Mouse (Mus musculus) limb, embryonic 14.5 days (tissue): ENCODE data around the gene Miga1. TPM values are rescaled to one million over a fixed set of nuclear protein-coding genes. Genes with fewer than 3 reads are reported as not detected.
A peak's percentile ranks its signal among the peaks of the same experiment; 100 is the strongest.

Experiments
- ATAC-seq: fragments of 200-750 bp; cut with Nextera tagmentation; 2 replicates; pipeline ENCODE4 v1.8.0; 2017; ENCODE audit warnings: low read depth, moderate number of reproducible peaks, moderate TSS enrichment; ENCODE audit not compliant: low FRiP score
- DNase-seq: peaks from one replicate; pipeline ENCODE4 v3.0.0-alpha.2; 2015; ENCODE audit warnings: low spot score
- H3K27ac ChIP-seq: fragments of 300-500 bp; sonication (generic); replicated peaks from 2 replicates; pipeline ENCODE4 v1.5.1; 2014; ENCODE audit warnings: low read depth, mild to moderate bottlenecking, low read length, moderate library complexity, mixed read lengths
- H3K27me3 ChIP-seq: fragments of 300-500 bp; sonication (generic); 2 replicates; pipeline ENCODE4 v1.6.1; 2014; ENCODE audit warnings: low read length, mixed read lengths; ENCODE audit not compliant: control insufficient read depth, insufficient read depth
- H3K36me3 ChIP-seq: fragments of 300-500 bp; sonication (generic); 2 replicates; pipeline ENCODE4 v1.6.1; 2014; ENCODE audit warnings: mild to moderate bottlenecking, low read length, moderate library complexity, mixed read lengths; ENCODE audit not compliant: control insufficient read depth, insufficient read depth
- H3K4me1 ChIP-seq: fragments of 300-500 bp; sonication (generic); 2 replicates; pipeline ENCODE4 v1.6.1; 2014; ENCODE audit warnings: antibody characterized with exemption, low read length, mixed read lengths; ENCODE audit not compliant: control insufficient read depth, insufficient read depth
- H3K4me2 ChIP-seq: fragments of 300-500 bp; sonication (generic); replicated peaks from 2 replicates; pipeline ENCODE4 v1.6.1; 2014; ENCODE audit warnings: low read depth, mild to moderate bottlenecking, low read length, moderate library complexity; ENCODE audit not compliant: severe bottlenecking
- H3K4me3 ChIP-seq: fragments of 300-500 bp; sonication (generic); replicated peaks from 2 replicates; pipeline ENCODE4 v1.5.1; 2014; ENCODE audit warnings: low read length
- H3K9ac ChIP-seq: fragments of 300-500 bp; sonication (generic); 2 replicates; pipeline ENCODE4 v1.6.1; 2014; ENCODE audit warnings: mild to moderate bottlenecking, low read depth, low read length, moderate library complexity; ENCODE audit not compliant: severe bottlenecking
- H3K9me3 ChIP-seq: fragments of 300-500 bp; sonication (generic); 2 replicates; pipeline ENCODE4 v1.6.1; 2016; ENCODE audit warnings: low read length; ENCODE audit not compliant: control insufficient read depth
- POLR2A ChIP-seq: fragments of 200-500 bp; IDR thresholded peaks from 2 replicates; pipeline ENCODE4 v1.8.0; 2012; ENCODE audit warnings: inconsistent platforms, mild to moderate bottlenecking, moderate library complexity, borderline replicate concordance; ENCODE audit not compliant: insufficient read depth, insufficient read length; ENCODE audit errors: extremely low read depth
- WGBS: fragments of 180-500 bp; shearing (Covaris S2); extraction: QIAGEN DNeasy Blood & Tissue Kit; methylation state at CpG from one replicate; pipeline ENCODE4 v1.1.7; 2014; 5-methylcytosine and 5-hydroxymethylcytosine counted together
- polyA plus RNA-seq, 2 experiments: library from polyadenylated mRNA; depleted of rRNA in 1 of 2; stranded (reverse) in 1 of 2; unstranded in 1 of 2; fragments of >200 nt; fragmentation: Nextera tagmentation in 1 of 2; extraction: Ambion mirVana in 1 of 2; gene quantifications; 2 replicates each; pipeline versions ENCODE4 v1.2.1 to v1.2.3; 2012 to 2014

Gene Miga1
- polyA plus RNA-seq, 2 experiments = 18.0 to 19.8 TPM

GRCm38 (mm10) chr3:152291895-152292294 lies 48.3 kb downstream of the Miga1 start:
- peak; percentile 43; the same call in 1 of the 2 replicates for ATAC-seq
- H3K36me3 ChIP-seq = peaks cover 30% of the 10 kb centered on the region

GRCm38 (mm10) chr3:152290175-152290798 lies 49.9 kb downstream of the Miga1 start:
- Histone ChIP-seq H3K4me2 (no peak overlapping the region; the same call in 1 of the 2 replicates), H3K27me3 (no peaks in the 10 kb centered on the region), H3K4me1 (peaks cover 23% of the 10 kb centered on the region), H3K27ac (peak overlapping the region; percentile 76), H3K36me3 (peaks cover 30% of the 10 kb centered on the region), H3K4me3 (no peak overlapping the region), H3K9me3 (no peaks in the 10 kb centered on the region), H3K9ac (no peak overlapping the region)
- DNase-seq = no peak
- TF ChIP-seq POLR2A = no peak
- WGBS = 48% methylated on average over 17 of the region's 17 CpGs
- peak; percentile 62; the same call in 1 of the 2 replicates for ATAC-seq

More at GRCm38 (mm10) chr3:152291895-152292294, 48.3 kb downstream of the Miga1 start:
- 37% methylated on average over 6 of the region's 6 CpGs for WGBS
- Histone ChIP-seq H3K9me3 (no peaks in the 10 kb centered on the region), H3K9ac (no peak overlapping the region), H3K27me3 (no peaks in the 10 kb centered on the region), H3K4me2 (no peak overlapping the region), H3K4me3 (no peak overlapping the region), H3K4me1 (peaks cover 23% of the 10 kb centered on the region), H3K27ac (no peak overlapping the region)
- TF ChIP-seq POLR2A = no peak
- DNase-seq = no peak

GRCm38 (mm10) chr3:152288740-152289139 lies 51.5 kb downstream of the Miga1 start:
- DNase-seq = no peak

GRCm38 (mm10) chr3:152288276-152288675 lies 51.9 kb downstream of the Miga1 start:
- peaks cover 21% of the 10 kb centered on the region for H3K4me1 ChIP-seq
- H3K36me3 ChIP-seq = peaks cover 37% of the 10 kb centered on the region
- TF ChIP-seq POLR2A = no peak
- no peaks in the 10 kb centered on the region for H3K27me3 ChIP-seq
- no peak overlapping the region for H3K4me2 ChIP-seq
- no peaks in the 10 kb centered on the region for H3K9me3 ChIP-seq
- no peak overlapping the region for H3K27ac ChIP-seq
- no peak for ATAC-seq
- no peak for DNase-seq
- H3K4me3 ChIP-seq = no peak overlapping the region
- 88% methylated on average over 5 of the region's 5 CpGs for WGBS
- no peak overlapping the region for H3K9ac ChIP-seq

More at GRCm38 (mm10) chr3:152288740-152289139, 51.5 kb downstream of the Miga1 start:
- ATAC-seq = no peak
- peaks cover 21% of the 10 kb centered on the region for H3K4me1 ChIP-seq
- H3K9ac ChIP-seq = no peak overlapping the region
- no peak for TF ChIP-seq POLR2A
- H3K4me2 ChIP-seq = no peak overlapping the region
- H3K27me3 ChIP-seq = no peaks in the 10 kb centered on the region
- H3K9me3 ChIP-seq = no peaks in the 10 kb centered on the region
- H3K36me3 ChIP-seq = peaks cover 36% of the 10 kb centered on the region
- 82% methylated on average over 4 of the region's 4 CpGs for WGBS
- H3K4me3 ChIP-seq = no peak overlapping the region
- no peak overlapping the region for H3K27ac ChIP-seq

GRCm38 (mm10) chr3:152287810-152288209 lies 52.4 kb downstream of the Miga1 start:
- Histone ChIP-seq H3K4me1 (peaks cover 21% of the 10 kb centered on the region), H3K36me3 (peaks cover 39% of the 10 kb centered on the region), H3K9ac (no peak overlapping the region), H3K27me3 (no peaks in the 10 kb centered on the region), H3K9me3 (no peaks in the 10 kb centered on the region), H3K4me3 (no peak overlapping the region), H3K4me2 (no peak overlapping the region), H3K27ac (no peak overlapping the region)
- TF ChIP-seq POLR2A = no peak
- DNase-seq (no peak), ATAC-seq (no peak)
- WGBS = 79% methylated on average over 9 of the region's 9 CpGs
